ENCODE assay signal across 8 mouse cellular contexts in genomic region chr17:55944866-55945682, GRCm38 (mm10). TPM values are rescaled to one million over a fixed set of nuclear protein-coding genes. Genes with fewer than 3 reads are reported as not detected.
DNase-seq lines count a peak whose midpoint lies in the region; ATAC-seq lines count a peak whose summit lies in the region.
"Not testable (repeated sequence)": the region's sequence is repeated elsewhere in the genome, so short reads cannot be mapped to it uniquely, and the experiment has no call there.

No protein-coding gene starts in this region.

- H3K27ac ChIP-seq in hindbrain, embryonic 14.5 days: peak overlapping the region; percentile 91

- H3K36me3 ChIP-seq in hindbrain, embryonic 14.5 days (replicated peaks; ENCODE audit: control insufficient read depth, insufficient read depth): not testable (repeated sequence)

- H3K9ac ChIP-seq in hindbrain, embryonic 14.5 days: peak overlapping the region; percentile 59

- H3K4me3 ChIP-seq in hindbrain, embryonic 14.5 days (replicated peaks; ENCODE audit: low read length): peak overlapping the region; percentile 40

- H3K9me3 ChIP-seq in hindbrain, embryonic 14.5 days (ENCODE audit: control insufficient read depth, low read length): not testable (repeated sequence)

- not testable (repeated sequence) for H3K4me1 ChIP-seq in hindbrain, embryonic 14.5 days (replicated peaks; ENCODE audit: control insufficient read depth, insufficient read depth, low read length)

- peak overlapping the region; percentile 78 for H3K4me2 ChIP-seq in hindbrain, embryonic 14.5 days (replicated peaks)

- not testable (repeated sequence) for H3K27me3 ChIP-seq in hindbrain, embryonic 14.5 days (ENCODE audit: control insufficient read depth, insufficient read depth, low read length)

- DNase-seq in NIH3T3 (ENCODE audit: low read depth): peak; percentile 78
- peak; percentile 93 to 94 for DNase-seq in cerebellum, postnatal 14 days
- DNase-seq in frontal cortex, postnatal 25 days (ENCODE audit: low spot score in 2 of 2): peak; percentile 86 to 89
- DNase-seq in hindbrain, embryonic 14.5 days (ENCODE audit: low spot score): peak; percentile 76
- DNase-seq in left cerebral cortex, adult 11 months (ENCODE audit: low spot score): peak; percentile 94
- DNase-seq in lung, postnatal 36 days: peak; percentile 97
- peak; percentile 81 for DNase-seq in retina, embryonic 14.5 days (ENCODE audit: low spot score)
- DNase-seq in thymus, postnatal 4 days: peak; percentile 83

- WGBS in hindbrain, embryonic 14.5 days: under 1% methylated on average over 53 of the region's 56 CpGs

- peak; percentile 98 for ATAC-seq in hindbrain, embryonic 14.5 days (ENCODE audit: low FRiP score)

RNA-seq across cellular contexts. Expression of gene Zfp119b, which starts 4.2 kb away (rescaled TPM):
- polyA plus RNA-seq in hindbrain, embryonic 14.5 days (2014; fragmentation: Nextera tagmentation; extraction: Ambion mirVana): 9.4 and 10.5 TPM in 2 replicates

RNA-seq across cellular contexts. Expression of gene Ebi3, which starts 7.4 kb away (rescaled TPM):
- 5.6 and 8.1 TPM in 2 replicates for polyA plus RNA-seq in hindbrain, embryonic 14.5 days (2014; fragmentation: Nextera tagmentation; extraction: Ambion mirVana)

RNA-seq across cellular contexts. Expression of gene Yju2, which starts 13.8 kb away (rescaled TPM):
- polyA plus RNA-seq in hindbrain, embryonic 14.5 days (2014; fragmentation: Nextera tagmentation; extraction: Ambion mirVana): 15.9 and 18.1 TPM in 2 replicates

RNA-seq across cellular contexts. Expression of gene Shd, which starts 25.2 kb away (rescaled TPM):
- polyA plus RNA-seq in hindbrain, embryonic 14.5 days (2014; fragmentation: Nextera tagmentation; extraction: Ambion mirVana): 149 and 167 TPM in 2 replicates

RNA-seq across cellular contexts. Expression of gene Fsd1, which starts 41.2 kb away (rescaled TPM):
- 167 and 175 TPM in 2 replicates for polyA plus RNA-seq in hindbrain, embryonic 14.5 days (2014; fragmentation: Nextera tagmentation; extraction: Ambion mirVana)

Comparison
In these comparisons a context has a peak if more than half of its experiments do, and no peak if none do; other contexts are left out.
1. Peak in every context shown above with its lines: DNase-seq, ATAC-seq, H3K4me3 ChIP-seq and H3K27ac ChIP-seq.